Mouse (Mus musculus) CH12.LX (cell line): ENCODE data around the gene Smarca4.

ENCODE experiments used
- CHD2 ChIP-seq: IDR thresholded peaks from 2 replicates; pipeline ENCODE4 v1.6.1; 2011; ENCODE audit warnings: low read length, improper control_type of control experiment
- E2F4 ChIP-seq: IDR thresholded peaks from 2 replicates; pipeline ENCODE4 v1.6.1; 2011; ENCODE audit warnings: low read depth, low read length, improper control_type of control experiment; ENCODE audit not compliant: insufficient replicate concordance
- GABPA ChIP-seq: IDR thresholded peaks from 2 replicates; pipeline ENCODE4 v1.6.1; 2012; ENCODE audit warnings: low read depth, low read length, improper control_type of control experiment, inconsistent platforms; ENCODE audit not compliant: insufficient replicate concordance
- MAFK ChIP-seq: IDR thresholded peaks from 2 replicates; pipeline ENCODE4 v1.6.1; 2011; ENCODE audit warnings: low read length, improper control_type of control experiment; ENCODE audit not compliant: insufficient replicate concordance
- MEF2A ChIP-seq: IDR thresholded peaks from 2 replicates; pipeline ENCODE4 v1.6.1; 2014; ENCODE audit warnings: low read depth, mild to moderate bottlenecking, inconsistent platforms, low read length, improper control_type of control experiment, borderline replicate concordance
- POLR2A ChIP-seq: IDR thresholded peaks from 2 replicates; pipeline ENCODE4 v1.6.1; 2011; ENCODE audit warnings: low read depth, mild to moderate bottlenecking, improper control_type of control experiment, low read length
- USF2 ChIP-seq: conservative IDR thresholded peaks from 2 replicates; pipeline ENCODE4 v1.6.1; 2011; ENCODE audit warnings: low read depth, low read length, improper control_type of control experiment

GRCm38 (mm10) chr9:21738776-21739175, 122.8 kb downstream of the Smarca4 start:
- TF ChIP-seq POLR2A (no peak), MEF2A (no peak), USF2 (no peak), GABPA (no peak), MAFK (no peak), E2F4 (no peak), CHD2 (no peak)
